Mouse (Mus musculus) cerebellum, postnatal 10 days (tissue): ENCODE measurements around the gene Rgsl1.
"Not testable (repeated sequence)": the region's sequence is repeated elsewhere in the genome, so short reads cannot be mapped to it uniquely, and the experiment has no call there.

Source experiments
- DNase-seq, 2 experiments: peaks; one replicate each; pipeline ENCODE4 v3.0.0; 2021; ENCODE audit warnings: mixed read lengths in 2 of 2

Gene Rgsl1

GRCm38 (mm10) chr1:153775174-153775573 lies 68.8 kb downstream of the Rgsl1 start:
- DNase-seq = no peak

DNA sequence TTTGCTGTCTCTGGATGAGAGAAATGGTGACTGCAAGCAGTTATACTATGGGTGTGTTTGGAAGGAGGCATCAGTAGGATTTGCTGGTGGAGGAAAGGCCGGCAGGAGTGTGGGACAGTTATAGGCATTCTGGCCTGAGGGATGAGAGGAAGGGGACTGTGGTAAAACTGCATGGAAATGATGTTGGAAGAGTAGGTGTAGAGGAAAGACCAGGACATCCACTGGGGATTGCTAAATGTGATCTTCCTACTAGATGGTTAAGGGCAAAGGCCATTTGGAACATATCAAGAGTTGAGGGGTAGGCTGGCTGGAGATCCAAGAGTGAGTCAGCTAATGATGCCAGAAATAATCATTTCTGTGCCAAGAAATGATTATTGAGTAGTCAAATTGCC lies 73.2 kb downstream of the Rgsl1 start:
- DNase-seq = no peak

- DNase-seq = no peak
Observed at GRCm38 (mm10) chr1:153769998-153770775, 73.8 kb downstream of the Rgsl1 start.

DNA sequence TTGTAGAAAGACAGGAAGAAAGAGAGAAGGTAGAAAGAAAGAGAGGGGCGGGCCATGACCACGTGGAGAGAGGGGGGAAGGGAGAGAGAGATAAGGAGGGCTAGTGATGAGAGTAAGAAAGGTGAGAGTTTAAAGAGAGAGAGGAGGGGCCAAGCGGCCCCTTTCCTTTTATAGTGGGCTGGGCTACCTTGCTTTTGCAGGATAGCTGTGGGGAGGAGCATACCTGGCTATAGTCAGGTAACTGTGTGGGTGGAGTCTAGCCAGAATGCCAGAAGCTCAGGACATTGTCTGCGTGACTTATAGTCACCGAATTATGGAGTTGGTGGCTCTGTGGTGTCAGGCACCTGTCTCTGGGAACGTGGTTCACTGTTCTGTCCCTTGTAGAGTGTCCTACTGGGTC lies 74.4 kb downstream of the Rgsl1 start:
- not testable (repeated sequence) for DNase-seq

DNA sequence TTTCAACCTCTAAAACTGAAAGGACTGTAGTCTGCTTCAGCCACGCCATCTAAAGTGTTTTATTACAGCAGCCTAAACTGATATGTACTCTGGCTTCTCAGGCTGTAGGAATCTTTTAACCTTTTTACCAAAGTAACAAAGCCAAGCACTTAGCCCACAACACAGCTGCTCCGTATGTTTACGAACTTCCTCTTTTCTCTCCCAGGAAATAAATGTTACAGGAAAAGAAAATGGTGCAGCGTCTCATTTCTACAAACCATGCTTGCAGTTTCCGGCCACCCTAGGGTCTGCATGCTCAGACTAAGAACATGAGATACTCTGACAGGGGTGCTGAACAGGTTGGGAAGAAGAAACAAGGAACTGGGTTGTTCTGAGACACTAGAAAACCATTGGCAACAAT lies 75.5 kb downstream of the Rgsl1 start:
- DNase-seq = no peak

DNA sequence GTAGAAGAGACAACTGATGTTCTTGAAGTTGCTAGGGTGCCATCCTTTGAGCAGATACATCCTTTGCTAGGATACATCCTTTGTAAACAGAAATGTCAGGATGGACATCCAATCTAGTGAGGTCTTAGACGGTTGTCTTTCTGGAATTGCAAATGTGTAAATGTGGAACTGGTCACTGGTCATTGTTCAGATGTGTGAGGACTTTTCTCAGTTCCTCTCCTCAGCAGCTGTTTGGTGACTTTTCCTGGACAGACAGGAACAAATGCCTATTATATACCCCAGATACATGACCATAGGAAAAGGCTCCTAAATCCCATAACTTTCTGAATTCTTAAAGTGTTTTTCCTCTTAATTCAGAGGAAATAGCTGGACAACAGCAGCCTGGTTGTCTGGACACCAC lies 76.7 kb downstream of the Rgsl1 start:
- no peak for DNase-seq

- DNase-seq = no peak
Observed at GRCm38 (mm10) chr1:153766298-153766697, 77.6 kb downstream of the Rgsl1 start.

DNA sequence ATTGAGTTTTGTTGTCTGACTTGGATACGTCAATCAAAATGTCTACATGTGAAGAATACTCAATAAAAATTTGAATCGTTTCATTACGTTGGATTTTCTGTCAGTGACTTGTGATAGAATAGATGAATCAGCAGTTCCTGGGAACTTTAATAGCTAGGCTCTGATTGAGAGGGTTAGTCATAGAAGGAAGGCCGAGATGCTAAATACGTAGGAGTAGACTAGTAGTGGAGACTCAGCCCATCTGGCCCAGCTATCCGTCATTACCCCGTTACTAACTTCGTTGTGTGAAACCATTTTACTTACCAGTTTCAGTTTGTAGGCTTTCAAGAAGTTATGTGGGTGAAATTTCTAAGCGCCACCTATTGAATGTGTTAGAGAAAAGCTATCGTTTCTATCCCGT lies 79.8 kb downstream of the Rgsl1 start:
- DNase-seq = no peak

GRCm38 (mm10) chr1:153753725-153754464 lies 90.0 kb downstream of the Rgsl1 start:
- no peak for DNase-seq

- DNase-seq = no peak
Observed at GRCm38 (mm10) chr1:153752521-153752920, 91.4 kb downstream of the Rgsl1 start.

DNA sequence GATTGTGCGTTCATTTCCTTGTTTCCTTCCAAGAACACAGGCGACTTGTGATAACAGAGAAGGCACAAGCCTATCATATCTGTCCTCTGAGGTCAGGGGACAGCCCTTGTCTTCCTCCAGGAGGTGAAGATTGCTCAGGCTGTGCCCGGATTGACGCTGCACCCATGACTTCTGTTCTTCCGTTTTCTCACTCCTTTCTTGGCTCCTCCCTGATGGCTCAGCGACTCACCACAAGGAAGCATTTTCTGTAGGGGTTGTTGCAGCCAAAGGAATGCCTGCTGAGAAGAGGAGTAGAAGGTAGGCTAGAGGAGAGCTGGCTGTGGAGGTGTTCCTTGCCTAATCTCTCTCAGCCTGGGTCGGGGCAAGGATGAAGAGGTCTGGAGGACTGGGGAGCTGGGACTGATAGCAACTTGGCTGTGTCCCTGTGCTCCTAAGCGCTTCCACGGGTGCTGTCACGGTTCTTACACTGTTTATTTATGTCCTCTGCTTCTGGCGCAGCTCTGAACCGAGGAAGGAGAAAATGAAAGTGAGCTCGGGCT lies 92.1 kb downstream of the Rgsl1 start:
- DNase-seq = no peak

GRCm38 (mm10) chr1:153750054-153750453 lies 93.9 kb downstream of the Rgsl1 start:
- no peak for DNase-seq

- peak; percentile 86 to 87 for DNase-seq
Observed at GRCm38 (mm10) chr1:153749211-153749801, 94.6 kb downstream of the Rgsl1 start, which contains the start of gene Rnasel. TSS of gene Rnasel (plus strand) at chr1:153749426.

DNA sequence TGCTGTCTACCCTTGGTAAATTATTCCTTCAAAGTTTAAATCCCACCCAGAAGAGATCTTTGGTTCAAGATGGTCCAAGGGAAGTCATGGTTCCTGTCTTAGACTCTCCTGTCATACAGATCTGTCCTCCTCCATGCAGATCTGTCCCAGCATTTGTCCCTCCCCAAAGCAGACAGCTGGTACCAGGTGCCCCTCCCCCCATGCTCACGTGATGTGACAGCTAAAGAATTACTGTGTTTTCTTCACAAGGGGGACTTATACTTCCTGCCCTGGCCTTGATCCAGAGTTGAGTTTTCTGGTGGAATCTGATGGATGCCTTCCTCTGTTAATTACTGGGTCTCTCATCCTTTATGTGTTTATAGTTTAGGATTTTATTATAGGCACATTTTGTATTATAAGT lies 95.4 kb downstream of the Rgsl1 start:
- DNase-seq = peak; percentile 72 to 75

DNA sequence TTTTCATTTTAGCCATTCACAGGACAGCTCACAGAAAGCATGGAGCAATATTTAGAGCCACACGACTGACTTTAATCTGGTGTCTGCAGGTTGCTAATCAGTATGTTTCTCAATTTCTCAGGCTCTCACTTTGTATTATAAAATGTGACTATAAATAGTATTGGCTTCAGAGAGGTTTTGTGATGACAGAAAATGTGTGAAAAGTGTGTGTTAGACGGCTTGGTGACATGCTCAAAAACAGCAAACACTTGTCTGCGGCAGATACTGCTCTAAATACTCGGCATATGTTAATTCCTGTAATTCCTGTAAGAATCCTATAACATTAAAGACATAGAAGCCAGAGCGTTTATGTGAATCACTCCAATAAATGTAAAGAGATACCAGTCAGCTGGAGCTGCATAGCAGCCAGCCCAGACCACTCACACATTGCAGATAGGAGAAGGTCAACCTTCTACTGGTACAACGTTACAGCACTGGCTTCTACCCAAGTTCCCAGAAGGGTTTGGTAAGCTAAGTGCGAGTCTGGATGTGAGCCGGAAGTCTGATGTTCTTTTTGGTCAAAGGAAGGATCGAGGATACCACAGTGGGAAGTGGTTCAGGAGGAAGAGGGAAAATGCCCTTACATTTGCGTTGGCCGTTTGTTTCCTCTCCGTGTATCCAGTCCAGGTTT lies 95.9 kb downstream of the Rgsl1 start:
- no peak for DNase-seq

DNA sequence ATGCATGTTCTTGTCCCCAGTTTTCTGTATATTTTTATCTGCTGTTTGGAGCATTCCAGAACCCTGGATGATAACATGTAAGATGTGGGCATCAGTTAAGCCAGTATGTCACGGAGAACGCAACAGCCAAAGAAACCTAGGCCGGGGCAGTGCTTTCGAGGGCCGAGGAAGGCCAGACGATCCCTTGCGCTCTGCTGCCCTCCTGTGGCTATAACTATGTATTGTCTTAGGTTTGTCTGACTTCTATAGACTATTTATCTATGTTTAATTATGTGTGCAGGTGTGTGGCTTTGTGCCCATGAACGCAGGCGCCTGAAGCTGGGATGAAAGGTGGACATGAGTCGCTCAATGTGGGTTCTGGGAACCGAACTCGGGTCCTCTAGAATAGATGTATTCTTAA lies 97.2 kb downstream of the Rgsl1 start:
- peak; percentile 89 to 91 for DNase-seq

DNA sequence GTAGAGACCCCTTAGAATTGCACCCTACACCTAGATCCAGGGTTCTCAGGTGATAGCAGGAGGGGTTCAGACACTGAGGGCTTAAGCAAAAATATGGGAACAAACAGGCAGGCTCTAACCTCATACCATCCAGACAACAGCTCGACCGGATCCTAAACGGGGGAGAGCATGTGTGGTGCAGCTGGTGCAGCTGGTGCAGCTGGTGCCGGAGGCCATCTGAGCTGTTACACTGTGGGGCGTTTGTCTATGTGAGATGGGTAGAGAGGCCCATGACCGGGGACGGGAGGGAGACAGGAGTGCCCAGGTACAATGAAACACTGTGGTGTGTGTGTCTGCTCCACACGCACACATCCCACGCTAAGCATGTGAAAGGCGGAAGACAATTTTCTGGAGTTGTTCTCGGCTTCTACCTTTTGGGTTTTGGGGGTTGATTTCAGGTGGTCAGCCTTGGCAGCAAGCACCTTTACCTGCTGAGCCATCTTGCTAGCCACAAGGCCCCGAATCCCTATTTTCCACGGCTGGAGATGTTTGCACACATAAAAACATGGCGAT lies 97.7 kb downstream of the Rgsl1 start:
- DNase-seq = no peak

DNA sequence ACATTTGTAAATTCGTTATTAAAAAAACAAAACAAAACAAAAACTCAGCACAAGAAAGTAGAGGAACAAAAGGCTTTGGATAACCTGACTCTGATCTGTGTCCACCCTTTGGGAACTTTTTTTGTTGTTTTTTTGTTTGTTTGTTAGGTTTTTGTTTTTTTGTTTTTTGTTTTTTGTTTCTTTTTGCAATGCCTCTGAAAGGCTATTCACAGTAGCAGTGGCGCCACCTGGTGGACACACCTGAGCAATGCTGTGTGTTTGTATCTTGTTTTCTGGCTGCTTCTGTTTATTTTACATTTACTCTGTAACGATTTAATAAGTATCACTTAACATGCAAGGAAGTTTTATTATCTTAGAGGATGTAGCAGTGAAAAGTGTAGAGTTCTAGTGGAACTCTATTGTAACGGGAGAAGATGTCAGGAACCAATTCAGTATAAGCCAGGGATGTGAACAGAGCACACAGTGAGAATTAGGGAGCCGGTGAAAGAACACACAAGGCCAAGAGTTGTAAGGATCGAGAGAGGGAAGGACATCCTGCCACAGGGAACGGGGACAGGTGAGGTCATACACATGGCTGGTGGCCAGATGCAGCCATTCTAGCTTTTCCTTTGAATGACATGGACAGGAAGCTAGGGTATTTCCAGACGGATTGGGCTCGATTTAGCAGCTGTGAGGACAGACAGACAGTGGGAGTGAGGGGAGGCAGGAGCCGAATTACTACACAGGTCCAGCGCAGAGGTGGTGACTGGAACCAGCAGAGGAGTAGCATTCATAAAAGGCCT lies 101.4 kb downstream of the Rgsl1 start:
- peak; percentile 90 to 95 for DNase-seq

DNA sequence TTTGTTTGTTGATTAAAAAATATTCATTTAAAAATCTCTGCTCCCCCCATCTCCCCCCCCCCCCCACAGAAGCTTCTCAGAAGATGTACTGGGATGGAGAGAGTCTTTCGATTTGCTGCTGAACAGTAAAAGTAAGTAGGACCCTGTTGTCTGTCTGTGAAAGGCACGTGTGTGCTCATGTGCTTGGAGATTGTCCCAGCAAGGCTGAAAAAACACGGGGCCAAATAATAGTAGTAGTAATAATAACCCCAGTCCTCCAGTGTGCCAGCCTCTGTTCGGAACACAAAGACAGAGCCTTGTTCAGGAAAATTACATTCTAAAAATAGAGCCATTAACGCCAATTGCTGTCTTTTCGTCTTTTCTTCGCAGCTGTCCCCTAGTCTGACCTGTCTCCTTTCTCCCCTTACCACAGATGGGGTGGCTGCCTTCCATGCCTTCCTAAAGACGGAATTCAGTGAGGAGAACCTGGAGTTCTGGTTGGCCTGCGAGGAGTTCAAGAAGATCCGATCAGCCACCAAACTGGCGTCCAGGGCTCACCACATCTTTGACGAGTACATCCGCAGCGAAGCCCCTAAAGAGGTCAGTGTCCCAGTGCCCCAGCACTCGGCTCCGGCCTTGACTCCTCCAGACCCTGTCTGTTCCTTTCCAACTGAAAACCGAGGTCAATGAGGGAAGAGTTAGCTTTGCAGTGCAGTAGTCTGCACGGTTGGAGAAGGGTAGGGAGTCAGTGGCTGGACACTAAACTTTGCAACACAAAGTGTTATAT lies 102.2 kb downstream of the Rgsl1 start:
- no peak for DNase-seq

DNA sequence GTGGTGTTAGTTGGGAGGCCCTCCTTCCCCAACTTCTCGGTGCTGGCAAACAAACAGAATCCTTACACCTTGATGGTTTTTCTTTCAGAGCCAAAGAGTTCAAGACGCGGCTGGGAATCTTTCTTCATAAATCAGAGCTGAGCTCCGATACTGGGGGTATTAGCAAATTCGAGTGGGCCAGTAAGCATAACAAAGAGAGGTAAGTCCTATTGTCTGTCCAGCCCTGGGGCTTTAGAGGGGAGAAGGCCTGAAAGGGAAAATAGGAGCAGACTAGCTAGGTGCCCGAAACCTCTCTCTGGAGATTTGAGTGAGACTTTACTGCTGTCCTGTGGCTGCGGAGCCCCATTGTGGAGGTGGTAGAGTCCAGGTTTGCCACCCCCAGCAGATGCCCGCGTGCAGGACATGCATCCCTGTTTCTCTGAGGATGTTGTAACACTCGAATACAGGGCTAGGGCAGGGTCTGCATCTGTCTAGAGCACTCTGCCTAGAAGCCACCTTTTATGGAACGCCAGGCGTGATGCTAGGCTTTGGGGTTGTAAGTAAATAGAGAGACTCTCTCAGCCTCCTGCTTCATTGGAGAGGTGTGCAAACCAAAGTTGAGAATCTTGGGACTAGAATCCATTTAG lies 103.1 kb downstream of the Rgsl1 start:
- DNase-seq = no peak

- peak; percentile 86 to 89 for DNase-seq
Observed at GRCm38 (mm10) chr1:153740145-153740544, 103.8 kb downstream of the Rgsl1 start, which contains the start of gene Rgs16. TSS of gene Rgs16 (plus strand) at chr1:153740349.
